8 mouse cellular contexts compared by ENCODE assay signal in the genomic region with DNA sequence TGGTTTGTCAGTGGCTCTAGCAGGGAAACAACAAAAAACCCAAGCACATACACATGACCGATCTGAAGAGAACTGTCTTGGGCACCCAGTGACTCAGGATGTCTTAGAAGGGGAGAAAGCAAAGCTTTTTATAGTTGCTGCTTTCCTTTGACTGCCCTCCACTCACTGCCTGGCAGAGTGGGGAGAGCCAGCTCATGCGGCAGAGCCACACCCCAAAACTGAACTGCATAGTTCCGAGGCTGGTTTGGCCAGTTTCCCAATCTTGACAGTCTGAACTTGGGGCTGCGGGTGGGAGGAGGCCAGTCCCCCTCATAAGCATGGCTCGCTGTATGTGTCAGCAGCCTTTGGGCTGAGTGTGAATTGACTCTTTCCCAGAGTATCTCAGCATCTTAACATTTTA. TPM values are rescaled to one million over a fixed set of nuclear protein-coding genes. Genes with fewer than 3 reads are reported as not detected.
DNase-seq lines count a peak whose midpoint lies in the region; ATAC-seq and TF ChIP-seq lines count a peak whose summit lies in the region.

No protein-coding gene starts in this region.

- peak in 1 of 2 experiments; percentile 35 for DNase-seq in cerebellum, adult 2 months
- no peak for DNase-seq in cerebellum, adult 11 months
- no peak for DNase-seq in midbrain, embryonic 10.5 days (ENCODE audit: low spot score)
- no peak for DNase-seq in midbrain, embryonic 11.5 days (ENCODE audit: low spot score, missing footprints)
- peak; percentile 10 for DNase-seq in induced T-regulatory cell, adult 2 months (ENCODE audit: low read depth)
- DNase-seq in midbrain, embryonic 14.5 days, result peak; percentile 54
- DNase-seq in layer of hippocampus, postnatal 25 days (ENCODE audit: extremely low spot score in 1 of 2, low spot score in 1 of 2), result no peak
- DNase-seq in embryo, embryonic 10.5 days (ENCODE audit: low spot score), result no peak

- no peak for ATAC-seq in midbrain, embryonic 11.5 days (ENCODE audit: low FRiP score)
- no peak for ATAC-seq in midbrain, embryonic 14.5 days (ENCODE audit: low FRiP score, low TSS enrichment)

- 0 out of 2 replicates have a peak, but pooled peaks cover 4% of the 10 kb centered on the region for H3K9me3 ChIP-seq in midbrain, embryonic 10.5 days (replicated peaks)
- H3K9me3 ChIP-seq in midbrain, embryonic 11.5 days (ENCODE audit: control insufficient read depth, low read length), result peaks cover 3% of the 10 kb centered on the region; the same call in 1 of the 2 replicates
- H3K9me3 ChIP-seq in midbrain, embryonic 14.5 days (ENCODE audit: control insufficient read depth, low read length), result no peaks in the 10 kb centered on the region

- H3K4me1 ChIP-seq in cerebellum, adult 2 months (ENCODE audit: control insufficient read depth, insufficient read depth, low read length), result peaks cover 28% of the 10 kb centered on the region; the same call in 1 of the 2 replicates
- H3K4me1 ChIP-seq in midbrain, embryonic 10.5 days, result peaks cover 8% of the 10 kb centered on the region; the same call in 1 of the 2 replicates
- no peaks in the 10 kb centered on the region for H3K4me1 ChIP-seq in midbrain, embryonic 11.5 days (ENCODE audit: control insufficient read depth, insufficient read depth, low read length)
- H3K4me1 ChIP-seq in midbrain, embryonic 14.5 days (ENCODE audit: control insufficient read depth, insufficient read depth, low read length), result no peaks in the 10 kb centered on the region

- H3K27ac ChIP-seq in cerebellum, adult 2 months (ENCODE audit: insufficient read depth, low read length), result no peak overlapping the region
- peak overlapping the region; percentile 61; the same call in 1 of the 2 replicates for H3K27ac ChIP-seq in midbrain, embryonic 10.5 days (replicated peaks)
- no peak overlapping the region for H3K27ac ChIP-seq in midbrain, embryonic 11.5 days (ENCODE audit: low read depth, low read length)
- peak overlapping the region; percentile 43 for H3K27ac ChIP-seq in midbrain, embryonic 14.5 days (replicated peaks; ENCODE audit: low read depth, low read length)

- H3K36me3 ChIP-seq in midbrain, embryonic 10.5 days, result peaks cover 51% of the 10 kb centered on the region
- peaks cover 12% of the 10 kb centered on the region; the same call in 1 of the 2 replicates for H3K36me3 ChIP-seq in midbrain, embryonic 11.5 days (ENCODE audit: control insufficient read depth, insufficient read depth, low read length)
- peaks cover 47% of the 10 kb centered on the region for H3K36me3 ChIP-seq in midbrain, embryonic 14.5 days (ENCODE audit: control insufficient read depth, insufficient read depth, low read length)

- no peak overlapping the region for H3K4me2 ChIP-seq in midbrain, embryonic 11.5 days
- no peak overlapping the region for H3K4me2 ChIP-seq in midbrain, embryonic 14.5 days (ENCODE audit: low read length)

- WGBS in cerebellum, adult 2 months, result 18% methylated on average over 5 of the region's 5 CpGs
- WGBS in midbrain, embryonic 10.5 days, result 78% methylated on average over 5 of the region's 5 CpGs
- WGBS in midbrain, embryonic 11.5 days, result 75% methylated on average over 5 of the region's 5 CpGs
- WGBS in midbrain, embryonic 14.5 days, result 61% methylated on average over 5 of the region's 5 CpGs

- no peak for TF ChIP-seq CTCF in cerebellum, adult 2 months (IDR thresholded peaks at IDR 0.05; ENCODE audit: borderline replicate concordance, insufficient read depth, low read depth, low read length)

- no peaks in the 10 kb centered on the region for H3K27me3 ChIP-seq in cerebellum, adult 2 months (ENCODE audit: control insufficient read depth, insufficient read depth, low read length)
- no peaks in the 10 kb centered on the region for H3K27me3 ChIP-seq in midbrain, embryonic 10.5 days (ENCODE audit: low read depth, poor library complexity, severe bottlenecking)
- H3K27me3 ChIP-seq in midbrain, embryonic 11.5 days (ENCODE audit: control insufficient read depth, insufficient read depth, low read length), result no peaks in the 10 kb centered on the region
- no peaks in the 10 kb centered on the region for H3K27me3 ChIP-seq in midbrain, embryonic 14.5 days (ENCODE audit: control insufficient read depth, insufficient read depth, low read length)

- TF ChIP-seq POLR2A in cerebellum, adult 2 months (IDR thresholded peaks at IDR 0.05; ENCODE audit: borderline replicate concordance, insufficient read depth, low read length), result 0 out of 2 replicates have a peak, but pooled peaks have one; percentile 11

- H3K4me3 ChIP-seq in cerebellum, adult 2 months (replicated peaks; ENCODE audit: insufficient read depth, low read depth, low read length), result no peak overlapping the region
- no peak overlapping the region for H3K4me3 ChIP-seq in midbrain, embryonic 10.5 days
- no peak overlapping the region for H3K4me3 ChIP-seq in midbrain, embryonic 11.5 days (ENCODE audit: low read depth, low read length)
- H3K4me3 ChIP-seq in midbrain, embryonic 14.5 days (replicated peaks; ENCODE audit: low read depth, low read length), result no peak overlapping the region

- no peak overlapping the region for H3K9ac ChIP-seq in midbrain, embryonic 11.5 days (ENCODE audit: low read length)
- H3K9ac ChIP-seq in midbrain, embryonic 14.5 days (replicated peaks; ENCODE audit: low read length), result no peak overlapping the region

RNA-seq across cellular contexts. Expression of a gene that starts 11.7 kb away (rescaled TPM):
- 991 and 1,020 TPM in 2 replicates for polyA plus RNA-seq in cerebellum, adult 2 months (2012; rRNA removed)
- polyA plus RNA-seq in midbrain, embryonic 10.5 days (2016; fragmentation: Nextera tagmentation; extraction: Ambion mirVana), result 1,473 and 1,491 TPM in 2 replicates
- polyA plus RNA-seq in midbrain, embryonic 11.5 days (2014; fragmentation: Nextera tagmentation; extraction: Ambion mirVana), result 1,565 and 1,591 TPM in 2 replicates
- 2,581 and 2,856 TPM in 2 replicates for polyA plus RNA-seq in midbrain, embryonic 14.5 days (2014; fragmentation: Nextera tagmentation; extraction: Ambion mirVana)
- total RNA-seq in layer of hippocampus, postnatal 25 days (2021), result 1,000 to 10,000 TPM; 1,915 to 2,063 TPM

RNA-seq across cellular contexts. Expression of a gene that starts 51.5 kb away (rescaled TPM):
- 14.8 and 16.9 TPM in 2 replicates for polyA plus RNA-seq in cerebellum, adult 2 months (2012; rRNA removed)
- polyA plus RNA-seq in midbrain, embryonic 10.5 days (2016; fragmentation: Nextera tagmentation; extraction: Ambion mirVana), result 14.1 and 15.1 TPM in 2 replicates
- polyA plus RNA-seq in midbrain, embryonic 11.5 days (2014; fragmentation: Nextera tagmentation; extraction: Ambion mirVana), result 11.6 and 13.5 TPM in 2 replicates
- 11.3 and 14.1 TPM in 2 replicates for polyA plus RNA-seq in midbrain, embryonic 14.5 days (2014; fragmentation: Nextera tagmentation; extraction: Ambion mirVana)
- 10 to 100 TPM; 19.4 to 21.7 TPM for total RNA-seq in layer of hippocampus, postnatal 25 days (2021)

Comparison
In these comparisons a context has a peak if more than half of its experiments do, and no peak if none do; other contexts are left out.
1. DNase-seq: peak in induced T-regulatory cell, adult 2 months (single experiment) and midbrain, embryonic 14.5 days (single experiment); none in cerebellum, adult 11 months (single experiment), midbrain, embryonic 10.5 days (single experiment), midbrain, embryonic 11.5 days (single experiment), layer of hippocampus, postnatal 25 days (0 of 2) and embryo, embryonic 10.5 days (single experiment).
2. H3K27ac ChIP-seq: peak in midbrain, embryonic 10.5 days (single experiment) and midbrain, embryonic 14.5 days (single experiment); none in cerebellum, adult 2 months (single experiment) and midbrain, embryonic 11.5 days (single experiment).